Mouse (Mus musculus): ENCODE data around the gene Sst. TPM values are rescaled to one million over a fixed set of nuclear protein-coding genes. Genes with fewer than 3 reads are reported as not detected.

The Sst gene
- total RNA-seq, 2 experiments from 2014 or later: 375 to 451 TPM

DNA sequence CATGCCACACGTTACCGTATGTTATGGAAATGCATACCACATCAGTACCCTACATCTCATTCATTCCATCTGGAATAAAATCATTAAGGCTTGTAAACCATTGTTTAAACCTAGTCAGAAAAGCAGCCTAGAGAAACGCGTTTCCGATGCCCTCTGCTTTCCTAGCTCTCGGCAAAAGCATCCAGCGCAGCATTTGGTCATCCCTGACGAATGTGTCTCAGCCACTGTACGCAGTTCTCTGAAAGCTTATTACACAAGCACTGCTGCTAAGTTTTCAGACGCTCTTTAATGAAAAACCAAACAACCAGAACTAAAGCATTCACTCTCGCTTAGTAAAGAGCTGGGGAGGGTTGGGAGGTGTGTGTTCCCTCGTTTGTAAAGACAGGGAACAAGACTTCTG lies 5.7 kb downstream of the Sst start:
- DNase-seq: no peak

GRCm38 (mm10) chr16:23855242-23855641 lies 35.5 kb downstream of the Sst start:
- DNase-seq: no peak

DNA sequence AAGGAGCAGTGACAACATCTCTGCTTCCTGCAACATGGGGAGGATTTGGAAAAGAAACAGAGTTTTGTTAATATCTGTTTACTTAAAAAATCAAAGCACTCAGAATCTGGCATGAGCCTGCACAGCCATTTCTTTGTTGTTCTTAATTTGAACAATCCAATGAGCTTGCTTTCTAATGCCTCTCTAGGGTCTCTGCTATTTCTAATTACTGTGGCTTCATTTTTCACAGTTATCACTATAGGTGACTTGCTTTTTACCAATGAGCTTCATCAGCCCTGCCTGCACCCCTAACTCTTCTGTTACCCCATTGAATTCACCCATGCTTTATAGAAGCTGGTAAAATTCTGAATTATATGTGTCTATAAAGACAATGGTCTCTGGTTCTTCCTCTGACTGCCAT lies 41.0 kb downstream of the Sst start:
- DNase-seq: no peak

DNA sequence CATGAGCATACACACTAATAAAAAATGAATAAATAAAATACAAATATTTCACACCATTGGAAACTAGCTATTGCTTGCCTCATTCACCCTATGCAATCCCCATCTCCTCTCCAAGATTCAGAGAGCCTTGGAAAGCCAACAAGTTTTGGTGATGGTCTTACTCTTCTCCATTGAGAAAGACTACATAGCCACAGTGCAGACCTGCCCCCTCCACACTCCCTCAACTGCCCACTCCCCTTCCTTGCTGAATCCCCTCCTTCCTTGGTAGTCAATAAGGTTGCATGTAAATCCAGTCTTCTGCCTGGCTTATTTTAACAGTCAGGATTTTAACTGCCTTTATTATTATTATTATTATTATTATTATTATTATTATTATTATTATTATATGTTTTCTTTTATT lies 41.6 kb downstream of the Sst start:
- no peak for DNase-seq

DNA sequence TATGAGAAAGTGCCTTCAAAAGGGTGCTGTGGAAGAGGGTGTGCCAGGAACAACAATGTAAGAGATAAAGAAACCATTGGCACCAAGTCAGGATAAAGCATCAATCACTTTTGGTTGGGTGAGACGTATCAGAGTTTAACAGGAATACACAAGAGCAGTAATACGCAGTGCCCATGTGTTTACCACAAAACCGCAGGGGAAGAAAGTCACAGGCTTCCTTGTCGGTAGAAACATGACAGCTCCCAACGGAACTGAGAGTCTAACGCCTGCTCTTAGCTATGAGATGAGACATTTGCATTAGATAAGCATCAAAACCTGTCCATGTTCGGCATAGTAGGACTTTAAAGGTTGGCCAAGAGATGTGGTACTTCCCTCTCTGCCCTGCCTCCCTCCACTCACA lies 46.1 kb downstream of the Sst start:
- DNase-seq: no peak

GRCm38 (mm10) chr16:23842609-23843008 lies 48.1 kb downstream of the Sst start:
- no peak for DNase-seq

Other genes starting within 250 kb of the Sst start
- under 1 TPM; 0.40 to 0.48 TPM for gene Rtp2, start 41.4 kb upstream of the Sst start, total RNA-seq (2021)
- gene Gm37419, start 97.5 kb upstream of the Sst start, total RNA-seq (2021): not detected
- 10 to 100 TPM; 55.3 to 66.4 TPM for gene Bcl6, start 97.9 kb upstream of the Sst start, total RNA-seq (2021)

Data from layer of hippocampus, postnatal 36 days (tissue).